Mouse (Mus musculus): ENCODE measurements at regions not wholly inside any gene's neighbourhood (a gene's known extent, or its start where the extent isn't known, plus 50 kb on each side); places are given as distances from the start of the nearest gene placed in this dataset.

GRCm38 (mm10) chr10:56914103-56914502 is 537.0 kb downstream of the Gja1 start:
- Histone ChIP-seq H3K79me2 (ENCODE audit: control insufficient read depth, insufficient read depth, low read length, poor library complexity) (no peaks in the 10 kb centered on the region), H3K27ac (ENCODE audit: control insufficient read depth, low read depth, low read length) (no peak overlapping the region)
- no peak for DNase-seq (ENCODE audit: low read depth, low spot score)

GRCm38 (mm10) chr10:56918412-56918811 is 541.3 kb downstream of the Gja1 start:
- Histone ChIP-seq H3K9me3 (replicated peaks; ENCODE audit: insufficient read depth, low read length) (no peaks in the 10 kb centered on the region), H3K36me3 (ENCODE audit: control insufficient read depth in 1 of 2, insufficient read depth in 2 of 2, low read length in 2 of 2) (no peaks in the 10 kb centered on the region), H3K9ac (ENCODE audit: control insufficient read depth, low read depth, low read length, poor library complexity, severe bottlenecking) (no peak overlapping the region), H3K4me1 (ENCODE audit: control insufficient read depth in 1 of 2, insufficient read depth in 2 of 2, low read length in 2 of 2) (no peaks in the 10 kb centered on the region), H3K4me3 (ENCODE audit: control insufficient read depth in 1 of 2, insufficient read depth in 1 of 2, low read depth in 2 of 2, low read length in 2 of 2) (no peak overlapping the region), H3K27ac (ENCODE audit: control insufficient read depth, low read depth, low read length) (no peak overlapping the region), H3K79me2 (ENCODE audit: control insufficient read depth, insufficient read depth, low read length, poor library complexity) (no peaks in the 10 kb centered on the region), H3K27me3 (ENCODE audit: control insufficient read depth in 1 of 2, insufficient read depth in 2 of 2, low read length in 2 of 2) (no peaks in the 10 kb centered on the region)
- DNase-seq (ENCODE audit: low read depth, low spot score) = no peak
- no peak for TF ChIP-seq NELFE (IDR thresholded peaks at IDR 0.05; ENCODE audit: low read depth, low read length)
- no peak for TF ChIP-seq TBP (IDR thresholded peaks at IDR 0.05; ENCODE audit: low read depth, low read length)
- TF ChIP-seq GATA1 (IDR thresholded peaks at IDR 0.05; ENCODE audit: low read depth, low read length) = no peak
- no peak for TF ChIP-seq E2F4 (IDR thresholded peaks at IDR 0.05; ENCODE audit: borderline replicate concordance, low read depth, low read length)
- TF ChIP-seq JUND (IDR thresholded peaks at IDR 0.05; ENCODE audit: low read depth, low read length) = no peak
- TF ChIP-seq EP300 (IDR thresholded peaks at IDR 0.05; ENCODE audit: low read depth in 1 of 2, low read length in 2 of 2) = no peak
- TF ChIP-seq RAD21 (IDR thresholded peaks at IDR 0.05; ENCODE audit: low read depth, low read length) = no peak
- no peak for TF ChIP-seq BHLHE40 (IDR thresholded peaks at IDR 0.05; ENCODE audit: borderline replicate concordance, low read depth, low read length)
- TF ChIP-seq CHD2 (IDR thresholded peaks at IDR 0.05; ENCODE audit: low read length) = no peak
- no peak for TF ChIP-seq POLR2AphosphoS2 (IDR thresholded peaks at IDR 0.05; ENCODE audit: low read length)
- no peak for TF ChIP-seq MAZ (IDR thresholded peaks at IDR 0.05; ENCODE audit: low read depth, low read length)
- TF ChIP-seq ETS1 (IDR thresholded peaks at IDR 0.05; ENCODE audit: low read depth, low read length) = no peak
- TF ChIP-seq ELF1 (IDR thresholded peaks at IDR 0.05; ENCODE audit: low read depth, low read length) = no peak
- no peak for TF ChIP-seq ZMIZ1 (IDR thresholded peaks at IDR 0.05; ENCODE audit: low read depth, low read length)
- TF ChIP-seq POLR2AphosphoS5 (IDR thresholded peaks at IDR 0.05; ENCODE audit: borderline replicate concordance, low read depth, low read length) = no peak
- TF ChIP-seq MAX (IDR thresholded peaks at IDR 0.05; ENCODE audit: low read length) = no peak
- no peak for TF ChIP-seq ZKSCAN1 (IDR thresholded peaks at IDR 0.05; ENCODE audit: low read depth, low read length)

More at GRCm38 (mm10) chr10:56914103-56914502, 537.0 kb downstream of the Gja1 start:
- no peaks in the 10 kb centered on the region for H3K36me3 ChIP-seq (ENCODE audit: control insufficient read depth in 1 of 2, insufficient read depth in 2 of 2, low read length in 2 of 2)
- H3K9me3 ChIP-seq (replicated peaks; ENCODE audit: insufficient read depth, low read length) = no peaks in the 10 kb centered on the region
- H3K4me1 ChIP-seq (ENCODE audit: control insufficient read depth in 1 of 2, insufficient read depth in 2 of 2, low read length in 2 of 2) = no peaks in the 10 kb centered on the region
- no peaks in the 10 kb centered on the region for H3K27me3 ChIP-seq (ENCODE audit: control insufficient read depth in 1 of 2, insufficient read depth in 2 of 2, low read length in 2 of 2)
- no peak overlapping the region for H3K9ac ChIP-seq (ENCODE audit: control insufficient read depth, low read depth, low read length, poor library complexity, severe bottlenecking)
- no peak for TF ChIP-seq NRF1 (IDR thresholded peaks at IDR 0.05; ENCODE audit: insufficient read depth, low read depth, low read length, poor library complexity, severe bottlenecking)
- TF ChIP-seq SIN3A (IDR thresholded peaks at IDR 0.05; ENCODE audit: low read length) = no peak
- TF ChIP-seq KAT2A (conservative IDR thresholded peaks at IDR 0.05; ENCODE audit: low read depth, low read length) = no peak
- no peak for TF ChIP-seq TCF12 (IDR thresholded peaks at IDR 0.05; ENCODE audit: low read depth, low read length)
- no peak for TF ChIP-seq MEF2A (IDR thresholded peaks at IDR 0.05; ENCODE audit: extremely low read depth, insufficient replicate concordance, low read depth, low read length, poor library complexity, severe bottlenecking)
- no peak for TF ChIP-seq EP300 (IDR thresholded peaks at IDR 0.05; ENCODE audit: low read depth in 1 of 2, low read length in 2 of 2)
- no peak for TF ChIP-seq ZNF384 (IDR thresholded peaks at IDR 0.05; ENCODE audit: low read depth, low read length)
- no peak for TF ChIP-seq ZMIZ1 (IDR thresholded peaks at IDR 0.05; ENCODE audit: low read depth, low read length)
- no peak for TF ChIP-seq CTCF (IDR thresholded peaks at IDR 0.05 in 2 of 3, conservative IDR thresholded peaks at IDR 0.05 in 1 of 3; ENCODE audit: control insufficient read depth in 1 of 3, insufficient read depth in 1 of 3, low read depth in 2 of 3, low read length in 3 of 3, poor library complexity in 1 of 3, severe bottlenecking in 1 of 3)
- TF ChIP-seq HCFC1 (IDR thresholded peaks at IDR 0.05; ENCODE audit: low read depth, low read length) = no peak
- TF ChIP-seq POLR2A (IDR thresholded peaks at IDR 0.05; ENCODE audit: control insufficient read depth in 1 of 2, insufficient read depth in 1 of 2, low read depth in 1 of 2, low read length in 2 of 2, poor library complexity in 1 of 2) = no peak
- no peak overlapping the region for H3K4me3 ChIP-seq (ENCODE audit: control insufficient read depth in 1 of 2, insufficient read depth in 1 of 2, low read depth in 2 of 2, low read length in 2 of 2)
